Mouse (Mus musculus) lung, postnatal 10 days (tissue): Measurements from ENCODE around the gene Afg3l1.
"Not testable (repeated sequence)": the region's sequence is repeated elsewhere in the genome, so short reads cannot be mapped to it uniquely, and the experiment has no call there.

Experiments
- DNase-seq: peaks from one replicate; pipeline ENCODE4 v3.0.0; 2021

The Afg3l1 gene

DNA sequence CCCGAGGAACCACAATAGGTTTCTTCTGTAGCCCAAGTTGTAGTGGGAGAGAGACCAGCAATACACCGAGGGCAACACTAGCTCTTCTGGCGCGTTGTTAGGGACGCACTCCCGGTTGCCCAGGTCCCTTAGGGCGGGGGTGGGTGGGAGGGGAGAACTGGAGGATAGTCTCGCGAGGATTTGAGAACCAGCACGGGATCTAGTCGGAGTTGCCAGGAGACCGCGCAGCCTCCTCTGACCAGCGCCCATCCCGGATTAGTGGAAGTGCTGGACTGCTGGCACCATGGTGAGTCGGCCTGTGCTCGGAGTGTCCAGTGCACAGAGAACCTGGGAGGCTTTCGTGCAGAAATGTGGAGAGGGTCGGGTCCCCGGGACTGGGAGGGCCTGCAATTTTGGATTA, 41.0 kb downstream of the Afg3l1 start, which contains the start of gene Gas8:
Gene Gas8, plus strand, starts transcription at position 168 of the 400 bp plus-strand sequence.
- DNase-seq = peak; percentile 94

DNA sequence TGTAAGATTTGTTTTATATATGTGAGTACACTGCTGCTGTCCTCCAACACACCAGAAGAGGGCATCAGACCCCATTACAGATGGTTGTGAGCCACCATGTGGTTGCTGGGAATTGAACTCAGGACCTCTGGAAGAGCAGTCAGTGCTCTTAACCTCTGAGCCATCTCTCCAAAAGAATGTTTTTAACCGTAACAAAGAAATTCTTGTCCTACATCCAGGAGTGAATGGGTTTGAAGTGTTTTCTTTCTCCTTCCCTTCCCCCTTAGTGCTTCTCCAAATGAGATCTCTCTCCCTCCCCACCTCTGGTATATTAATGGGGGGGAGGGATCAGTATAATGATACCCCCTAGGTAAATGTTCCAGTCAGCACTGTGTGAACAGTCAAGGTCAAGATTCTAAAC, 42.3 kb downstream of the Afg3l1 start:
- DNase-seq = not testable (repeated sequence)

DNA sequence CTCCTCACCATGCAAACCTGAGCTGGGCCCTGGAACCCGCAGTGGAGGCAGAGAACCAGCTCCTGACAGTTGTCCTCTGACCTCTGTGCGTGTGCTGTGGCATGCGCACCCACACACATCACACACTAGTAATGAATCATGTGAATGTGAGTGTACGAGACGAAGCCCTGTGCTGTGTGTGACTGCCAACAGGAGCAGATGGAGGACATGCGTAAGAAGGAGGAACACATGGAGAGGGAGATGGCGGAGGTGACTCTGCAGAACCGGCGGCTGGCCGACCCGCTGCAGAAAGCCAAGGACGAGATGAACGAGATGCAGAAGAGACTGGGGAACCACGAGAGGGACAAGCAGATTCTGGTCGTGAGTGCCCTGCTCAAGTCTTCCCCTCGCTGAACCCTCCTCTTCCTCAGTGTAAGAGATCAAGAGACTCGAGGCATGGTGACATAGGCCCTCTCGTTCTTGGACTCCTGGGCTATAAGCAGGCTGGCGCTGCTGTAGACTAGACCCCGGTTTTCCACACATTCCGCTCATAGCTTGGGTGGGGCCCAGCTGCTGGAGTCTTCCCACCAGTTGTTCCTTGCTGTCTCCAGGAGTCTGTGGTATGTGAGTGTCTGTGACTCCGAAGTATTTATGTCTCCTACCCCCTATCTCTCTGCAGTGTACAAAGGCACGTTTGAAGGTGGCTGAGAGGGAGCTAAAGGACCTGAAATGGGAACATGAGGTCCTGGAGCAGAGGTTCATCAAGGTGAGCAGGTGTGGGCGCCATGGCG, 50.2 kb downstream of the Afg3l1 start:
- DNase-seq = no peak

DNA sequence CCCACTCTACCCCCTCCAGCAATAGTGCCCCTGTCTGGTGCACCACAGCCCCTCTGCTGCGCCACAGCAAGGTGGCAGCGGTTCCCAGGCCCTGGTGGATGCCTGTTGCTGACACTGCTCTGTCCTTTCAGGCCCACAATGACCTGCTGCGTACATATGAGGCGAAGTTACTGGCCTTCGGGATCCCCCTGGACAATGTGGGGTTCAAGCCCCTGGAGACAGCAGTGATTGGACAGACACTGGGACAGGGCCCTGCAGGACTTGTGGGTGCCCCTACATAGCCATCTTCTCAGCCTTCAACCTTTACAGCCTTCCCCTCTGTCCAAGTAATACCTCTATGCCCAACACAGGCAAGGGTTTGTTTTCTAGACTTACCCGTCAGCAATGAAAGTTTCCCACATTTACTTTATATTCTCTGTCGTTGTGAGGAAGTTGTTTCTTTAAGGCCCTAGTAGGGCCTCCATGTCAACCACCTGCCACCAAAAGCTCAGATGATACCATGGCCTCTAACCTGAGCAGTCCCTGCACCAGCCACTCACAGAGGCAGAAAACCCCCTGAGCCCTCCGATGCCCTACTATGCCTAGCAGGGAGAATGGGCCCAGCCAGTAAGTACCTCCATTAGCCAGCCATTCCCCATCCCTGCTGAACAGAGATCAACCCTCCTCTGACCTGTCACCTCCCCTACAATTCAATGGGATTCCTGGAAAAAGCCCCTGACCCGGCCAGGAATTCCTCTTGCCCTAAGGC, 58.7 kb downstream of the Afg3l1 start:
- DNase-seq = no peak

DNA sequence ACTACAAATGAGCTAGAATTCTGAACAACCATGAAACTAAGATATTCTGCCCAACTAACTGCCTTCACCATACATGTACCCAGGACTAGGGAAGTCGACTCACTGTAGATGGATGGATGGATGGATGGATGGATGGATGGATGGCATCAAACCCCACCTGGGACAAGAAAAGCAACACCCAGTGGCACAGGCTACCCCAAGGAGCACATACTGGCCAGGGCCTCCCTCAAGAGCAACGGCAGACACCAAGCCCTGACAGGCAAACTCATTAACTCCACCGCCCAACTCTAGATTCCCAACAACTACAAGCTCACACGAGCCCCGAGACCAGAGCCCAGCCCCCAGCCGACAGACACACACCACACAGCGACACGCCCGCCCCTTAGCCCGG, 59.3 kb downstream of the Afg3l1 start:
- no peak for DNase-seq

DNA sequence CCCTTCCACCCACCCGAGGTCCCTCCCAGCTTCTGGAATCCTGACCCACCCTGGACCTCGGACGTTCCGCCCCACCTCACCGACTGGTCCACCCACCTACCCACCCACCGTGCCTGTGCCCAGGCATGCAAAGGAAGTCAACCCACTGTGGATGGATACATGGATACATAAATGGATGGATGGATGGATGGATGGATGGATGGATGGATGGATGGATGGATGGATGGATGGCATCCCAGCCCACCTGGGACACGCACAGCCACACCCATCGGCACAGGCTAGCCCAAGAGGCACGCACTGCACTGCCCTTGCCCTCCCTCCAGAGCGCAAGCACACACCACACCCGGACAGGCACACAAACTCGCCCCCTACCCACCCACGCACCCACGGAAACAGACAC, 59.9 kb downstream of the Afg3l1 start:
- peak; percentile 28 for DNase-seq
